Mouse (Mus musculus) embryonic facial prominence, embryonic 11.5 days (tissue): ENCODE data around the gene Fam20b. TPM values are rescaled to one million over a fixed set of nuclear protein-coding genes. Genes with fewer than 3 reads are reported as not detected.

Experiments
- ATAC-seq: fragments of 200-750 bp; cut with Nextera tagmentation; replicated peaks from 2 replicates; pipeline ENCODE4 v1.8.0; 2017; ENCODE audit warnings: low read depth; ENCODE audit not compliant: insufficient number of reproducible peaks, low FRiP score, low TSS enrichment
- DNase-seq: peaks from one replicate; pipeline ENCODE4 v3.0.0-alpha.2; 2015; ENCODE audit warnings: low spot score
- H3K27ac ChIP-seq: fragments of 300-500 bp; sonication (generic); replicated peaks from 2 replicates; pipeline ENCODE4 v1.5.1; 2014; ENCODE audit warnings: mild to moderate bottlenecking, low read depth, low read length, control low read depth
- H3K27me3 ChIP-seq: fragments of 300-500 bp; sonication (generic); 2 replicates; pipeline ENCODE4 v1.6.1; 2014; ENCODE audit warnings: mild to moderate bottlenecking, low read length, moderate library complexity, mixed read lengths; ENCODE audit not compliant: control insufficient read depth, insufficient read depth
- H3K36me3 ChIP-seq: fragments of 300-500 bp; sonication (generic); replicated peaks from 2 replicates; pipeline ENCODE4 v1.6.1; 2014; ENCODE audit warnings: low read depth, mild to moderate bottlenecking, low read length, moderate library complexity, mixed read lengths; ENCODE audit not compliant: control insufficient read depth, insufficient read depth
- H3K4me1 ChIP-seq: fragments of 300-500 bp; sonication (generic); 2 replicates; pipeline ENCODE4 v1.6.1; 2014; ENCODE audit warnings: low read length, mixed read lengths; ENCODE audit not compliant: control insufficient read depth, insufficient read depth
- H3K4me2 ChIP-seq: fragments of 300-500 bp; sonication (generic); 2 replicates; pipeline ENCODE4 v1.6.1; 2014; ENCODE audit warnings: low read depth, mild to moderate bottlenecking, control low read depth, low read length, moderate library complexity
- H3K4me3 ChIP-seq: fragments of 300-500 bp; sonication (generic); 2 replicates; pipeline ENCODE4 v1.5.1; 2014; ENCODE audit warnings: low read depth, low read length, control low read depth
- H3K9ac ChIP-seq: fragments of 300-500 bp; sonication (generic); replicated peaks from 2 replicates; pipeline ENCODE4 v1.6.1; 2014; ENCODE audit warnings: mild to moderate bottlenecking, control low read depth, low read length
- H3K9me3 ChIP-seq: fragments of 300-500 bp; sonication (generic); replicated peaks from 2 replicates; pipeline ENCODE4 v1.6.1; 2016; ENCODE audit warnings: mild to moderate bottlenecking, low read length, inconsistent platforms, mixed read lengths; ENCODE audit not compliant: control insufficient read depth
- WGBS: fragments of 180-500 bp; shearing (Covaris S2); extraction: QIAGEN DNeasy Blood & Tissue Kit; methylation state at CpG from one replicate; pipeline ENCODE4 v1.1.7; 2014; 5-methylcytosine and 5-hydroxymethylcytosine counted together
- polyA plus RNA-seq: library from polyadenylated mRNA; unstranded; fragments of >200 nt; fragmentation: Nextera tagmentation; extraction: Ambion mirVana; gene quantifications from 2 replicates; pipeline ENCODE4 v1.2.1, GENCODE M21; 2014

Gene Fam20b
- polyA plus RNA-seq, 1 experiment from 2014 or later: 24.0 TPM

DNA sequence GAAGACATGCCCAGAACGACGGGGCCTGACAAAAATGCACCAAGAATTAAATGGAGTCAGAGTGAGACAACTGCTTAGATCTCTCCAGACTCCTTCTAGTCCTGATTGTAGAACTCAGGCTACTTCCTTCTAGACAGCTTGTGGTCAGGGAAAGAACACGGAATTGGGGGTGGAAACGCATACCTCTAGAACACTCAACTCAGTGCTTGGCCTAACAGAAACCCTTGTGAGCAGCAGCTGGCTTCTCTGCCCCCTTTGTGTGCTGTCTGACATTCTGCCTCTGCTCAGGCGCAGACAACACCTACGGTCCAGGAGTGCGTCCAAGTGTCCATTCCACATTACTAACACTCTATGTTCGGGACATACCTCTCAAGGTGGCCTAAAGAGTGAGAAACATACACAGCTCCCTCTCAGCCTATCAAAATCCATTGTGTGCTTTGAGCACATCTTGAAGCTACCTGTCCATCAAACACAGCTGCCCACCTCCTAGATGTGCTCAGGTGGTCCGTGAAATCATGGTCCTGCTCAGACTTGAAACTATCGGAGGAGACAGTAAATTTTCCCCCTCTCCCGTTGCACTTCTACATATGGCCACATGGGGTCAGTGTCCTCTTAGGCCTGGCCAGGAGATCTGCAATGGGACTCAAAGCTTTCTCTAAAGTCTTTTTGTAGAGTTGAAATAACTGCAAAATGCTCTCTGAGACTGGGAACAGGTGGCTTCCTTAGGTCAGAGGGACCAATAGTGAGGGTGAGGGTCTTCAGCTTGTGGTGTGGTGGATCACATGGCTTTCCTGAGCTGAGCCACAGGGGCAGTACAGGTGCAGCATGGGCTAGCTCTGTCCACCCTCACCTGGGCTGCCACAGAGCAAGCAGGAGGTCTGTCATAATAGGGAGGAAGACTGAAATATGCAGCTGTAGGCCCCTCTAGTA, 22.9 kb upstream of the Fam20b start:
- Histone ChIP-seq H3K9me3 (no peaks in the 10 kb centered on the region), H3K27ac (no peak overlapping the region), H3K9ac (no peak overlapping the region), H3K4me3 (no peak overlapping the region), H3K36me3 (no peaks in the 10 kb centered on the region), H3K4me2 (no peak overlapping the region), H3K27me3 (no peaks in the 10 kb centered on the region), H3K4me1 (no peaks in the 10 kb centered on the region)
- ATAC-seq (peak; percentile 56), DNase-seq (peak; percentile 87)
- 65% methylated on average over 11 of the region's 11 CpGs for WGBS

DNA sequence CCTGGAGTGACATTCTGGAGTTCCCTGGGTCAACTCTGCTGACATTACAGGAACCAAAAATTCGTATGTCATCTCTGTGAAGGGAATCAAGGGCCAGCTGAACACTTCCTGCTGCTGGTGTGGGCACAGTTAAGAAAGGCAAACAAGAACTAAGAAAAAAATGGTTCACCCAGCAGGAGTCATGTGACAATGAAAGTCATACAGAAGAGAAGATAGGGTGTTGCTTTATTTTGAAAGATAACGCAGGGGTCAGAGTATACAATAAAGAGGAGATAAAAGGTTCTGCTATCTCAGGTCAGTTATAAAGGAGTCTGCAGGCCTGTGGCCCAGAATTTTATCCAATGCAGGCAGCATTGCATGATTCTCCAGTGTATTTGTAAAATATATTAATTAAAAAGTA, 16.9 kb upstream of the Fam20b start:
- Histone ChIP-seq H3K4me2 (no peak overlapping the region), H3K4me3 (no peak overlapping the region)

DNA sequence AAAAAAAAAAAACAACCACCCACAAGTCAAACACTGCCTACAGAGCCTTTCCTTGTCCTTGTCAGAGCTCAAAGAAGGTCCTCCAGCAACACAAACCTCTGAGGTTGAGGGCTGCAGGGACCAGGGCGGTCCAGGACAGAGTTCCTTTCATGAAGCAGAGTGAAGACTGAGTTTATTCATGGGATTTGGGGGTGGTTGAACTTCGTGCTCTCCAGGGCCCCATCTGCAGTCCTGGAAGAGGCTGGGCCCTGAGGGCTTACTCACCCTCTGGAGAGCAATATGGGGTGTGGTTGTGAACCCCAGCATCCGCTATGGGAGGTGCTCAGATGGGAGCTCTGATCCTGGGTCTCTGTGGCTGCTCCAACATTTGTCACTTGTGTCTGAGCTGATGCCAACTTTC, 15.1 kb upstream of the Fam20b start:
- no peak overlapping the region for H3K4me3 ChIP-seq
- no peak for DNase-seq
- 62% methylated on average over 3 of the region's 3 CpGs for WGBS
- H3K9me3 ChIP-seq: no peaks in the 10 kb centered on the region
- H3K9ac ChIP-seq: no peak overlapping the region
- no peaks in the 10 kb centered on the region for H3K36me3 ChIP-seq
- no peak for ATAC-seq
- no peaks in the 10 kb centered on the region for H3K27me3 ChIP-seq
- no peak overlapping the region for H3K4me2 ChIP-seq
- no peak overlapping the region for H3K27ac ChIP-seq
- H3K4me1 ChIP-seq: no peaks in the 10 kb centered on the region

More for the DNA sequence above, 16.9 kb upstream of the Fam20b start:
- Histone ChIP-seq H3K27me3 (no peaks in the 10 kb centered on the region), H3K4me1 (no peaks in the 10 kb centered on the region), H3K27ac (no peak overlapping the region), H3K36me3 (no peaks in the 10 kb centered on the region), H3K9ac (no peak overlapping the region), H3K9me3 (no peaks in the 10 kb centered on the region)
- DNase-seq: no peak
- WGBS: 67% methylated on average over 2 of the region's 2 CpGs
- no peak for ATAC-seq

DNA sequence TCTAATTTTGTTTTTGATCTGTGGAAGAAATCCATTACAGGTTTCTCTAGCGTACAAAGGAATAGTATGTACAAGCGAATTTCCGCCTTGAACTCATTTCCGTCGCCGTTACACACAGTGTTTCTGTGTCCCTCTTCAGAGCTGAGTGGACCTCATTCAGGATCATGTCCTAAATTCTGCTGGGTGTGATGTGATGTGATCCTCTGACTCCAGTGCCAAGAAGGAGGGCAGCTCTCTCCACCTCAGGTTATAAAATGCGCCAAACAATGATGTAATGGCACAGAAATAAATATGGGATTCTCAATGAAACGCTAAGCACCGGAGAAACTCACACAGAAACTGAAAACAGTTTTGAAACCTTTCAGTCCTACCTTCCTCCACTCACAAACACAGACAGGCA, 14.7 kb upstream of the Fam20b start:
- Histone ChIP-seq H3K27me3 (no peaks in the 10 kb centered on the region), H3K9me3 (no peaks in the 10 kb centered on the region), H3K27ac (no peak overlapping the region), H3K4me1 (no peaks in the 10 kb centered on the region), H3K4me2 (no peak overlapping the region), H3K9ac (no peak overlapping the region), H3K4me3 (no peak overlapping the region), H3K36me3 (no peaks in the 10 kb centered on the region)
- ATAC-seq (no peak), DNase-seq (no peak)
- 92% methylated on average over 9 of the region's 9 CpGs for WGBS

DNA sequence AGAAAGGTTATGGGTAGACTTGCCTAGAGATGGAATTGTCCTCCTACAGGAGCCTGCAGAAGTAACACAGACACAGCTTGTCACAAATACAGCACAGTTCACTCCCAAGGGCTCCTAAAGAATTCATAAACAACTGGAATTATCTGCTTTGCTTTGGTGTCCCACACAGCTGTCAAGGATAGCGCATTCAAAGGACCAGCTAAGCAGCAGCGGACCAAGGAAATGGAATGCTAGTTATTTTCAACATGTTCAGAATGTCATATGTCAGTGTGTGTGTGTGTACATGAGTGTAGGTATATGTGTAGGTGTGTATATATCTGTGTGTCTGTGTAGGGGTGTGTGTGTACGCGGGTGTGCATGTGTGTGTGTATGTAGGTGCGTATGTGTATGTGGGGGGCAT, 14.1 kb upstream of the Fam20b start:
- Histone ChIP-seq H3K27me3 (no peaks in the 10 kb centered on the region), H3K9me3 (no peaks in the 10 kb centered on the region), H3K4me2 (no peak overlapping the region), H3K36me3 (no peaks in the 10 kb centered on the region), H3K27ac (no peak overlapping the region), H3K9ac (no peak overlapping the region), H3K4me3 (no peak overlapping the region), H3K4me1 (no peaks in the 10 kb centered on the region)
- ATAC-seq: no peak
- 95% methylated on average over 5 of the region's 5 CpGs for WGBS
- DNase-seq: no peak

DNA sequence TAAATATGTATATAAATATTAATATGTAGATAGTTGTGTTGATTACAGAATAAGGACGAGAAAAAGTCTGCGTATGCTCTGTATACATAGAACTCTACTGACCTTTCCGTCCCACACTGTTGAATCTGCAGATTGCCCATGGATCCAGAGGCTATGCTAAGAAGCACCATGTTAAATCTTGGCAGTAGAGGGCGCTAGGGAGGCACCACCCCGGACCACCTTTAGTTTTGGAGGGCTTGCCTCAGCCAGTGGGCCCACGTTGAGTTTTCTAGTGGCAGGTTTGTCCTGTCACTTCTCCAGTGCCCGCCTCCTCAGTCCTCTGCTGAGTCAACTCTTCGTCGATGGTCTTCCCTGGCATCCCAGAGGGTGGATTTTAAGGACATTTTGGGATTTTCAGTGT, 11.9 kb upstream of the Fam20b start:
- H3K36me3 ChIP-seq: no peaks in the 10 kb centered on the region
- no peaks in the 10 kb centered on the region for H3K9me3 ChIP-seq
- H3K9ac ChIP-seq: no peak overlapping the region
- no peaks in the 10 kb centered on the region for H3K27me3 ChIP-seq
- DNase-seq (no peak), ATAC-seq (no peak)
- H3K4me3 ChIP-seq: no peak overlapping the region
- no peak overlapping the region for H3K27ac ChIP-seq
- H3K4me1 ChIP-seq: no peaks in the 10 kb centered on the region
- H3K4me2 ChIP-seq: no peak overlapping the region
- WGBS: 64% methylated on average over 9 of the region's 9 CpGs

DNA sequence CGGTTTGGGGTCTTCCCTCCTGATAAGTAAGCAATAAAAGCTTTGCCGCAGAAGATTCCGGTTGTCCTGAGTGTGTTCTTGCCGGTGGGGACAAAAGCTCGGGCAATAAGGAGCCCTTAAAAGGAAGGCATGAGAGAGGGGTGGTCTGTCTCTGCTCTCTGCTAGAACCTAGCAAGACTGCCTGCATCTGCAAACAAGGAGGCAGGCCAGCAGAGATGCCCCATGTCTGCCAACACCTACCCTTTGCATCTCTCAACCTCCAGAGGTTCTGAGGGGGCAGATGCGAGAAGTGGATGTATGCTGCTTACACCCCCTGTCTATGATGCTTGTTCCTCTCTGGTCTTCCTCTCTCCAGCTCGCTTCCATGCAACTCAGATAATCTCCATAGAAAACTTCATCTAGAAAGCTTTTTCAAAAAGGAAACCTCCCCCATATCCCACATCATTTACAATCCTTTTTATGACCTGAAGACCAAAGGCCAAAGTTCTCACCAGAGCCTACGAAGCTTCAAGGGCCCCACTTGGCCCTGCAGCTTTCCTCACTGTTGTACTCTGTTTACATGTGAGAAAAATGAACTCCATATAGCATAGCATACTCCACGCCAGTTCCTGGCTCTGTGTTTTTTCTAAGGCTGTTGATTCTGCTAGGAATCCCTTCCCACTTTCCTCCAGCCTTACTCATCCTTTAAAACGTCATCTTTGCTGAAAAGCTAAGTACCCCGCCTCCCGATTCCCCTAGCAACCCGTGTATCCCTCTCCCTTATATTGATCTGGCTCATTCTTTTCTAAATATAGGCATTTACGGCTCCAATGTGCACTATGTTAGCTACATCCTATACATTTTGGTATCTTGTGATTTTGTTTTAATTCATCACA, 8.6 kb upstream of the Fam20b start:
- H3K9ac ChIP-seq: no peak overlapping the region
- H3K4me2 ChIP-seq: no peak overlapping the region
- WGBS: 89% methylated on average over 13 of the region's 14 CpGs
- ATAC-seq: no peak
- no peaks in the 10 kb centered on the region for H3K9me3 ChIP-seq
- no peak for DNase-seq
- H3K36me3 ChIP-seq: no peaks in the 10 kb centered on the region
- no peaks in the 10 kb centered on the region for H3K4me1 ChIP-seq
- no peaks in the 10 kb centered on the region for H3K27me3 ChIP-seq
- no peak overlapping the region for H3K27ac ChIP-seq
- H3K4me3 ChIP-seq: no peak overlapping the region

DNA sequence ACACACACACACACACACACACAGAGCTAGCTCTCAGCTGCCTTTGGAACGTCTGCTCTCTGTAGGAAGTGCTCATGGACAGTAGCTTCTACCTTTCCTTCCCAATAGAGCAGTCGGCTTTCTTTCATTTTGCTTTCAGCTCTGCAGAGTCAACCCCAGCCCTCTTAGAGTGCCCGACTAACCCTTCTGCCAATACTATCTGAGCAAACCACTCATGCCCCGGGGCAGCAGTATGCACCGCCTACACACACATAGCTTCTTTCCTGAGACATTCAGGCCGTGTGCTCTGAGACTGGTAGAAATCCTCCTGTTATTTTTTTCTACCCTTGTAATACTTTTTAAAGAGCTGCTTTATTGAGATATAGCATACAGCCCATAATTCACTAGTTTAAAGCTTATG, 3.2 kb upstream of the Fam20b start:
- no peaks in the 10 kb centered on the region for H3K9me3 ChIP-seq
- DNase-seq (no peak), ATAC-seq (no peak)
- WGBS: 46% methylated on average over 6 of the region's 6 CpGs
- H3K4me2 ChIP-seq: no peak overlapping the region
- no peak overlapping the region for H3K4me3 ChIP-seq
- no peaks in the 10 kb centered on the region for H3K4me1 ChIP-seq
- no peak overlapping the region for H3K27ac ChIP-seq
- H3K9ac ChIP-seq: no peak overlapping the region
- H3K27me3 ChIP-seq: no peaks in the 10 kb centered on the region
- H3K36me3 ChIP-seq: no peaks in the 10 kb centered on the region
